Mouse (Mus musculus) MEL (cell line): ENCODE data around the gene Slc4a2. TPM values are rescaled to one million over a fixed set of nuclear protein-coding genes. Genes with fewer than 3 reads are reported as not detected.
A peak's percentile ranks its signal among the peaks of the same experiment; 100 is the strongest.

Experiments used
- DNase-seq: peaks from one replicate; pipeline ENCODE4 v3.0.0; 2011; ENCODE audit warnings: low read depth, low spot score
- H3K27ac ChIP-seq: 2 replicates; pipeline ENCODE4 v1.5.1; 2012; ENCODE audit warnings: low read depth, mild to moderate bottlenecking, control low read depth, low read length, moderate library complexity; ENCODE audit not compliant: control insufficient read depth
- H3K27me3 ChIP-seq, 2 experiments: fragments of 150-350 bp in 1 of 2; sonication (generic) in 1 of 2; 2 replicates each; pipeline ENCODE4 v1.6.1; 2012; ENCODE audit warnings: low read length in 2 of 2, mild to moderate bottlenecking in 2 of 2, improper control_type of control experiment in 1 of 2, moderate library complexity in 1 of 2; ENCODE audit not compliant: insufficient read depth in 2 of 2, control insufficient read depth in 1 of 2
- H3K36me3 ChIP-seq, 2 experiments: 2 replicates each; pipeline ENCODE4 v1.6.1; 2012 to 2014; ENCODE audit warnings: low read length in 2 of 2, improper control_type of control experiment in 1 of 2, inconsistent platforms in 1 of 2, mild to moderate bottlenecking in 1 of 2; ENCODE audit not compliant: insufficient read depth in 2 of 2, control insufficient read depth in 1 of 2
- H3K4me1 ChIP-seq, 2 experiments: fragments of 150-350 bp in 1 of 2; sonication (generic) in 1 of 2; 2 replicates each; pipeline ENCODE4 v1.6.1; 2012; ENCODE audit warnings: low read length in 2 of 2, improper control_type of control experiment in 1 of 2, mild to moderate bottlenecking in 1 of 2; ENCODE audit not compliant: insufficient read depth in 2 of 2, control insufficient read depth in 1 of 2
- H3K4me3 ChIP-seq, 2 experiments: fragments of 150-350 bp in 1 of 2; sonication (generic) in 1 of 2; 2 replicates each; pipeline ENCODE4 v1.5.1; 2012; ENCODE audit warnings: low read depth in 2 of 2, low read length in 2 of 2, mild to moderate bottlenecking in 2 of 2, moderate library complexity in 2 of 2, control low read depth in 1 of 2, improper control_type of control experiment in 1 of 2; ENCODE audit not compliant: control insufficient read depth in 1 of 2, insufficient read depth in 1 of 2
- H3K79me2 ChIP-seq: 2 replicates; pipeline ENCODE4 v1.6.1; 2012; ENCODE audit warnings: mild to moderate bottlenecking, low read length, moderate library complexity; ENCODE audit not compliant: control insufficient read depth, poor library complexity, insufficient read depth
- H3K9ac ChIP-seq: 2 replicates; pipeline ENCODE4 v1.6.1; 2012; ENCODE audit warnings: low read depth, mild to moderate bottlenecking, control low read depth, low read length, moderate library complexity; ENCODE audit not compliant: control insufficient read depth, poor library complexity, severe bottlenecking
- H3K9me3 ChIP-seq: fragments of 150-350 bp; sonication (generic); replicated peaks from 2 replicates; pipeline ENCODE4 v1.6.1; 2012; ENCODE audit warnings: mild to moderate bottlenecking, low read length, improper control_type of control experiment, moderate library complexity; ENCODE audit not compliant: insufficient read depth
- BHLHE40 ChIP-seq: IDR thresholded peaks from 2 replicates; pipeline ENCODE4 v1.6.1; 2012; ENCODE audit warnings: low read depth, mild to moderate bottlenecking, inconsistent platforms, low read length, improper control_type of control experiment, borderline replicate concordance
- CHD1 ChIP-seq: IDR thresholded peaks from 2 replicates; pipeline ENCODE4 v1.6.1; 2012; ENCODE audit warnings: low read depth, mild to moderate bottlenecking, inconsistent platforms, low read length, improper control_type of control experiment
- CTCF ChIP-seq, 3 experiments: IDR thresholded peaks in 2 of 3; conservative IDR thresholded peaks in 1 of 3; 2 replicates each; pipeline ENCODE4 v1.5.1; 2011 to 2012; ENCODE audit warnings: low read length in 3 of 3, low read depth in 2 of 3, mild to moderate bottlenecking in 2 of 3, improper control_type of control experiment in 1 of 3, inconsistent platforms in 1 of 3, mixed read lengths in 1 of 3, moderate library complexity in 1 of 3; ENCODE audit not compliant: control insufficient read depth in 1 of 3, insufficient read depth in 1 of 3, poor library complexity in 1 of 3, severe bottlenecking in 1 of 3
- E2F4 ChIP-seq: IDR thresholded peaks from 2 replicates; pipeline ENCODE4 v1.6.1; 2011; ENCODE audit warnings: low read depth, low read length, improper control_type of control experiment, borderline replicate concordance
- ELF1 ChIP-seq: IDR thresholded peaks from 2 replicates; pipeline ENCODE4 v1.6.1; 2014; ENCODE audit warnings: low read depth, mild to moderate bottlenecking, inconsistent platforms, low read length, improper control_type of control experiment, moderate library complexity
- ETS1 ChIP-seq: IDR thresholded peaks from 2 replicates; pipeline ENCODE4 v1.6.1; 2012; ENCODE audit warnings: low read depth, mild to moderate bottlenecking, inconsistent platforms, low read length, improper control_type of control experiment, moderate library complexity
- GATA1 ChIP-seq: IDR thresholded peaks from 2 replicates; pipeline ENCODE4 v1.6.1; 2011; ENCODE audit warnings: low read depth, low read length, improper control_type of control experiment
- HCFC1 ChIP-seq: IDR thresholded peaks from 2 replicates; pipeline ENCODE4 v1.6.1; 2012; ENCODE audit warnings: low read depth, mild to moderate bottlenecking, inconsistent platforms, low read length, improper control_type of control experiment, moderate library complexity
- KAT2A ChIP-seq: conservative IDR thresholded peaks from 2 replicates; pipeline ENCODE4 v1.6.1; 2012; ENCODE audit warnings: low read depth, low read length, improper control_type of control experiment, inconsistent platforms
- MAZ ChIP-seq: IDR thresholded peaks from 2 replicates; pipeline ENCODE4 v1.6.1; 2012; ENCODE audit warnings: low read depth, mild to moderate bottlenecking, inconsistent platforms, low read length, improper control_type of control experiment
- MEF2A ChIP-seq: IDR thresholded peaks from 2 replicates; pipeline ENCODE4 v1.6.1; 2014; ENCODE audit warnings: low read depth, mild to moderate bottlenecking, inconsistent platforms, low read length, improper control_type of control experiment; ENCODE audit not compliant: poor library complexity, insufficient replicate concordance, severe bottlenecking; ENCODE audit errors: extremely low read depth
- MYB ChIP-seq: IDR thresholded peaks from 2 replicates; pipeline ENCODE4 v1.6.1; 2011; ENCODE audit warnings: mild to moderate bottlenecking, low read depth, low read length, improper control_type of control experiment
- MYC ChIP-seq: IDR thresholded peaks from 2 replicates; pipeline ENCODE4 v1.6.1; 2011; ENCODE audit warnings: low read depth, mild to moderate bottlenecking, low read length, improper control_type of control experiment, moderate library complexity
- NELFE ChIP-seq: IDR thresholded peaks from 2 replicates; pipeline ENCODE4 v1.6.1; 2011; ENCODE audit warnings: low read depth, low read length, improper control_type of control experiment
- NRF1 ChIP-seq: IDR thresholded peaks from 2 replicates; pipeline ENCODE4 v1.6.1; 2014; ENCODE audit warnings: low read depth, mild to moderate bottlenecking, inconsistent platforms, low read length, improper control_type of control experiment, moderate library complexity; ENCODE audit not compliant: poor library complexity, insufficient read depth, severe bottlenecking
- POLR2AphosphoS2 ChIP-seq: IDR thresholded peaks from 2 replicates; pipeline ENCODE4 v1.6.1; 2011; ENCODE audit warnings: low read length, improper control_type of control experiment
- POLR2AphosphoS5 ChIP-seq: IDR thresholded peaks from 2 replicates; pipeline ENCODE4 v1.6.1; 2012; ENCODE audit warnings: low read depth, borderline replicate concordance, mild to moderate bottlenecking, inconsistent platforms, low read length, moderate library complexity, mixed read lengths
- SIN3A ChIP-seq: IDR thresholded peaks from 2 replicates; pipeline ENCODE4 v1.6.1; 2012; ENCODE audit warnings: low read length, improper control_type of control experiment, inconsistent platforms
- SMC3 ChIP-seq: IDR thresholded peaks from 2 replicates; pipeline ENCODE4 v1.6.1; 2011; ENCODE audit warnings: low read depth, low read length, improper control_type of control experiment
- TBP ChIP-seq: IDR thresholded peaks from 2 replicates; pipeline ENCODE4 v1.8.0; 2011; ENCODE audit warnings: low read depth, low read length, improper control_type of control experiment
- TCF12 ChIP-seq: IDR thresholded peaks from 2 replicates; pipeline ENCODE4 v1.6.1; 2014; ENCODE audit warnings: low read depth, mild to moderate bottlenecking, inconsistent platforms, low read length, improper control_type of control experiment, moderate library complexity
- UBTF ChIP-seq: IDR thresholded peaks from 2 replicates; pipeline ENCODE4 v1.6.1; 2012; ENCODE audit warnings: low read depth, mild to moderate bottlenecking, inconsistent platforms, low read length, improper control_type of control experiment, moderate library complexity, borderline replicate concordance; ENCODE audit not compliant: insufficient read depth
- USF1 ChIP-seq: IDR thresholded peaks from 2 replicates; pipeline ENCODE4 v1.6.1; 2014; ENCODE audit warnings: low read depth, mild to moderate bottlenecking, inconsistent platforms, low read length, improper control_type of control experiment, moderate library complexity
- ZC3H11A ChIP-seq: IDR thresholded peaks from 2 replicates; pipeline ENCODE4 v1.6.1; 2012; ENCODE audit warnings: low read depth, mild to moderate bottlenecking, inconsistent platforms, low read length, improper control_type of control experiment
- ZKSCAN1 ChIP-seq: IDR thresholded peaks from 2 replicates; pipeline ENCODE4 v1.6.1; 2012; ENCODE audit warnings: low read depth, mild to moderate bottlenecking, inconsistent platforms, low read length, improper control_type of control experiment, moderate library complexity
- ZMIZ1 ChIP-seq: IDR thresholded peaks from 2 replicates; pipeline ENCODE4 v1.6.1; 2012; ENCODE audit warnings: low read depth, mild to moderate bottlenecking, inconsistent platforms, low read length, improper control_type of control experiment, moderate library complexity
- ZNF384 ChIP-seq: IDR thresholded peaks from 2 replicates; pipeline ENCODE4 v1.6.1; 2012; ENCODE audit warnings: low read depth, mild to moderate bottlenecking, inconsistent platforms, low read length, improper control_type of control experiment
- polyA plus RNA-seq, 2 experiments: library from polyadenylated mRNA; stranded (reverse) in 1 of 2; unstranded in 1 of 2; fragments of >175 nt in 1 of 2; fragments of >200 nt in 1 of 2; gene quantifications; 2 replicates each; pipeline versions ENCODE4 v1.2.1 to v1.2.4; 2012; ENCODE audit warnings: low replicate concordance in 2 of 2, low read depth in 1 of 2; ENCODE audit not compliant: insufficient read length in 2 of 2, insufficient read depth in 1 of 2, missing spikeins in 1 of 2
- total RNA-seq: library from RNA; depleted of rRNA; stranded (reverse); fragments of 300-350 nt; gene quantifications from 2 replicates; pipeline ENCODE4 v1.2.3, GENCODE M21; 2012

The Slc4a2 gene
- total and polyA plus RNA-seq, 3 experiments, result 20.9 to 56.3 TPM; not detected in 1

- Histone ChIP-seq H3K79me2 (peaks cover 29% of the 10 kb centered on the region), H3K9ac (peak overlapping the region; percentile 77), H3K4me3 (peak overlapping the region; percentile 69 to 76), H3K36me3 (peaks cover 0 to 29% of the 10 kb centered on the region in 2 experiments; a peak in 2 of 4 replicates), H3K9me3 (no peaks in the 10 kb centered on the region), H3K27ac (peak overlapping the region; percentile 89), H3K27me3 (no peaks in the 10 kb centered on the region), H3K4me1 (peaks cover 5 to 45% of the 10 kb centered on the region in 2 experiments)
- peak; percentile 6; the same call in 1 of the 2 replicates for TF ChIP-seq UBTF
- TF ChIP-seq TCF12, result peak; percentile 49; the same call in 1 of the 2 replicates
- TF ChIP-seq MAZ, result 0 out of 2 replicates have a peak, but pooled peaks have one; percentile 18
- no peak for TF ChIP-seq POLR2AphosphoS2
- no peak; the same call in 1 of the 2 replicates for TF ChIP-seq SIN3A
- no peak for TF ChIP-seq MEF2A
- TF ChIP-seq CHD1, result peak; percentile 17; the same call in 1 of the 2 replicates
- peak; percentile 33; the same call in 1 of the 2 replicates for TF ChIP-seq ZMIZ1
- TF ChIP-seq TBP, result peak; percentile 71; the same call in 1 of the 2 replicates
- peak; percentile 26; the same call in 1 of the 2 replicates for TF ChIP-seq HCFC1
- peak; percentile 83 for DNase-seq
Observed at GRCm38 (mm10) chr5:24388246-24388915, 35.3 kb upstream of the Slc4a2 start.

- peak; percentile 99 for DNase-seq
- peak; percentile 86 for TF ChIP-seq ZNF384
- TF ChIP-seq SIN3A, result peak; percentile 99
- no peak for TF ChIP-seq MYB
- no peak for TF ChIP-seq E2F4
- peak; percentile 96 for TF ChIP-seq TBP
- TF ChIP-seq ZC3H11A, result no peak
- TF ChIP-seq POLR2AphosphoS5, result no peak; the same call in 1 of the 2 replicates
- TF ChIP-seq POLR2AphosphoS2, result no peak
- TF ChIP-seq SMC3, result no peak
- no peak for TF ChIP-seq GATA1
- TF ChIP-seq BHLHE40, result no peak
- peak; percentile 88 for TF ChIP-seq MYC
- peak; percentile 88 for TF ChIP-seq NELFE
- TF ChIP-seq MEF2A, result no peak
- peak; percentile 92 for TF ChIP-seq ELF1
- no peak for TF ChIP-seq ZKSCAN1
- 0 out of 2 replicates have a peak, but pooled peaks have one; percentile 4 for TF ChIP-seq NRF1
- peak; percentile 83 for TF ChIP-seq TCF12
- no peak for TF ChIP-seq CTCF (IDR thresholded peaks at IDR 0.05 in 2 of 3, conservative IDR thresholded peaks at IDR 0.05 in 1 of 3; ENCODE audit: control insufficient read depth in 1 of 3, insufficient read depth in 1 of 3, low read depth in 2 of 3, low read length in 3 of 3, poor library complexity in 1 of 3, severe bottlenecking in 1 of 3)
- TF ChIP-seq ZMIZ1, result peak; percentile 97
- TF ChIP-seq KAT2A, result no peak; the same call in 1 of the 2 replicates
- TF ChIP-seq USF1, result peak; percentile 89
- peak; percentile 55; the same call in 1 of the 2 replicates for TF ChIP-seq ETS1
Observed at GRCm38 (mm10) chr5:24389011-24389657, 34.5 kb upstream of the Slc4a2 start.

More at GRCm38 (mm10) chr5:24389011-24389657, 34.5 kb upstream of the Slc4a2 start:
- Histone ChIP-seq H3K27me3 (no peaks in the 10 kb centered on the region), H3K9me3 (no peaks in the 10 kb centered on the region), H3K4me1 (peaks cover 6 to 41% of the 10 kb centered on the region in 2 experiments), H3K27ac (peak overlapping the region; percentile 89), H3K79me2 (peaks cover 29% of the 10 kb centered on the region), H3K36me3 (peaks cover 0 to 27% of the 10 kb centered on the region in 2 experiments; a peak in 2 of 4 replicates), H3K9ac (peak overlapping the region; percentile 77), H3K4me3 (peak overlapping the region; percentile 69 to 76)
